Mouse (Mus musculus) cerebellum, adult 9-10 months (tissue): Measurements from ENCODE around the gene Coq8b.

Experiments used
- DNase-seq: peaks from one replicate; pipeline ENCODE4 v3.0.0; 2022

Coq8b gene

DNA sequence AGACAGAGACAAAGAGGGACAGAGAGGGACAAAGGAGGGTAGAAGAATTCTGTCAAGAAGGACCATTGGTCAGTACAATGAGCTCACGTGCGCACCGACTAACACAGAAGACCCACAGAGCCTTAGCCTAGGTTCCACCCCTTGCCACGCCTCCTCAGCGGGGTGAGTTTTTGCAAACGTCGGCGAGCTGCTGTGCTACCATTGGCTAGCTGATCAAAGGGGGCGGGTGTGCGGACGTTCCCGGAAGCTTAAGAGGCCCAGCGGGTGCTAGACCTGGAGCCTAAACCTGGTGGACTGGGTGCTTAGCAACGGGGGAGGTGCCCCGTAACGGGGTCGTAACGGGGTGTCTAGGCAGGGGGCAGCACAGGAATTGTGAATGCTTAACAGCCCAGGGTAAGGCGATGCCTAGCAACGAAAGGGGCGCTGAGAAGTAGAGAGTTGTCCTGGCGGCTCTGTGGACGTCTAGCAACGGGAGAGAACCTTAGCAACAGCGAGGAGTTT lies at the start of gene Coq8b:
Coq8b (plus strand) TSS at position 243 of the 501 bp plus-strand sequence.
- peak; percentile 92 for DNase-seq

DNA sequence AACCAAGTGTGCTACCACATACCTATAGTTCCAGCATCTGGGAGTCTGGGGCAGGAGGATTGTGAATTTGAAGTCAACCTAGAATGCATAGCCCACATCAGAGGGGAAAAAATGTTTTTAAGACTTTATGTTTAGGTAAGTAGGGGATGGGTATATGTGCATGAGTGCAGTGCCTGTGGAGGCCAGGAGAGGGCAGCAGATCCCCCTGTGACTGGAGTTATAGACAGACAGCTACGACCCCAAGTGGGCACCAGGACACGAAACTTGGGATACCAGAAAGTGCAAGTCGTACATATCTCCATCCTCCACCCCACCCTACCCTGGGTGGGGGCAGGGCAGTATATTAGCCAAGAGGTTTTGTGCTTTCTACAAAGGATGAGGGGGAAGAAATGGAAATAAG lies 47.9 kb upstream of the Coq8b start:
- no peak for DNase-seq

DNA sequence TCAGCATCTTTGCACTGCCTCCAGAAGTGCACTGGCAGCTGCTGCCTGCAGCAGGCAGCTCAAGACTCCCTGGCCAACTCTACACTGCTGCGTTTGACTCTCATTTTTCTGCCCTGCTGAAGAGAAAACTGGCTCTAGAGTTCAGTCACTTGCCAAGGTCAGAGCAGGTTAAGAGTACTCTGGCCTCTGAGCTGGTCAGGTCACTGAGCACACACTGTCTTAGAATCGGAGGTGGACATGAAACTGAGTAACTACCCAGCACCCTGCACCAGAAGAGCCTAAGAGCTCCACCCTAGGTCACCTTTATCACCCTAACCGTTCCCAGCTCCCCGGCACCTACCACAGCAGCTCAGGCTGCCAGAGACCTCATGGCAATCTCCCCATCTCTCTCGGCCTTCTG lies 46.8 kb upstream of the Coq8b start:
- no peak for DNase-seq

DNA sequence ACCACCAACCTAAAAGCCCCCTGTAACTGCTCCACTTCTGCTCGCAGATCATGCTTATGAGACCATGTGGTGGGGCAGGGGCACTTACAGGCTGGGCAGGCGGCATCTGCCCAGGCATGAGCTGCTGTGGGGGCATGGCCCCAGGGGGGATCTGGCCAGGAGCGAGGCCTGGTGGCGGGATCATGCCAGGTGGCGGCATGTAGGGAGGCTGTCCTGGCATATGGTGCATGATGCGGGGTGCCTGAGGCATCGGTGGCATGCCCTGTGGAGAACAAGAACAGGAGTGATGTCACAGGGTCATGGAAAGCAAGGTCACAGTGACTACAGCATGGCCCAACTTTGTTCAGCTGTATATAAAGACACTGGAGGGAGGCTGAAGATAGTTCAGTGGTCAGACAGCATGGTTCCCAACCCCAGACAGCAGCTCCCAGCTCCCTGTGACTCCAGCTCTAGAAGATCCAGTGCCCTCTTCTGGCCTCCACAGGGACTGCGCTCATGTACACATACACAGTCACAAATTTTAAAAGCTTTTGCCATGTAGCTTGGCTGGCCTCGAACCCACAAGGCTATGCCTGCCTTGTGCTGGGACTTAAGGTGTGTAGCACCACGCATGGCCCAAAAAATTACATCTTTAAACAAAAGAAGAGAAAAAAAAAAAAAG lies 43.4 kb upstream of the Coq8b start:
- DNase-seq: no peak

DNA sequence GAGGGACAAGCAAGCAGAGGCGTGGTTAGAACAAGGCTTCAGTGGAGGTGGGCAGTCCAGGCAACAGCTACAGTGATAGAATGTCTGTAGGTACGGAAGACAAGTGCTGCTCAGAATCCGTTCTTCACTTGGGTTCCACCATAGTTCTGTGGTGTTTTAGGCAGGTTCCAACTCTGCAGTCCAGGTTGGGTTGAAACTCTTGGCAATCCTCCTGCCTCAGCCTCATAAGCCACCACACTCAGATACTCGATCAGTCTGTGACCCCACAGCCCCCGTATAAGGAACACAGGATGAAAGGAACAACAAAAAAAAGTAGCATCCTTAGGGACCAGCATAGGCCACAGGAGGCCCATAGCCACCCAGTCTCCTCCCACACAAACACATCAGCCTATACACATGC lies 40.4 kb upstream of the Coq8b start:
- DNase-seq: no peak

DNA sequence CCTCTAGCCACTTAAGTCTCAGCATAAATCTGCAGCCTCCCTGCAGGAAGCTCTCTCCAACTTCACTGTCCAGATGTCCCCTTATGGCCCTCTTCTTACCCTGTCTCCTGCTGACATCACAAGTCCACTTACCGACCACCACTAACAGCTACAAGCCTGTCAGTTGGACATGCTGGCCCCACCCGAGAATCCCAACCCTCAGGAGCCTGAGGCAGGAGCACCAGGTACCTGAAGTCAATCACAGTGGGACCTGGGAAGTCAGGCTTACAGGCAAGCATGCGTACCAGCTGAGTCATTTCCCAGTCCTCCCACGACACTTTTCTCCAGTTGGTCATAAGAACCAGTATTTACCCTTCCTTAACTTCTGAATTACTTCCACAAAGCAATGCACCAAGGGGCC lies 39.1 kb upstream of the Coq8b start:
- DNase-seq: no peak

DNA sequence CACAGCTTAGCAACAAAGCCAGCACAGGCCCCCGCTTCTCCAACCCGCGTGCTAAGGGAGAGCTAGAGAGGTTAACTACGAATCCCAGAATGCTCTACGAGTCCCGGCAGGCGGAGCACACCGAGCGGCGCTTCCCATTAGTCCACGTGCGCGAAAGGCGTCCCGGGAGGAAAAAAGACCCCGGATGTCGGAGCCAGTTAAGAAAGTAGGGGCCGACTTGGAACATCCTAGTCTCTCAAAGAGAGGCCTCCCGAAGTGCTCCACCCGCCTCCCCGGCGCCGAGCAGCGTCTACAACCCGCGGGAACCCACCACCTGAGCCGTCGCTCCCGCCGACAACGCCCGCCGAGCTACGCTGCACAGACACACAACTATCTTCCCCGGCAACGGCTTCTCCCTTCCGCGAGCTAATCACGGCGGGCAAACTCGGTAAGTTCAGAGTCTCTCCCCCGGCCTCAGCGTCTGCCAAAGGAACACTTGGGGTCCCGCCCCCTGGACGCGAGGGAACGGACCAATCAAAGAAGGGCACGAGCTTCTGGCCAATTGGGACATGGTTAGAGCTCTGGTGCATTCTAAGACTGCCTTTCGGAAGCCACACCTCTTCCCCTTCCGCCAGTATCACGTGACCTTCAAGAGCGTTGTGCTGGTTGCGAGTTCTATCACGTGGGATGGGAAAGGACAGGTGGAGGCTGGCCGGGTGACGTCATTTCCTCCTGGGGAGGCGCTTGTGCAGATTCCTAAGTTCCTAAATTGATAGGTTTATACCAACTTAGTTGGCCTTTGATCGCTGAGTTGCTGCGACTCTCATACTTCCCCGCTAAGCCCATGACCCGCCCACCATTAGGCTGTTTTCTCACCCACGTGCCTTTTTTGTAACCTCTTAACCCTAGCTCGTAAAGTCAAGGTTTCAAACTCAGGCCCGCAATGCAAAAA lies 36.9 kb upstream of the Coq8b start, which contains the start of the genes BC024978 and Snrpa:
BC024978 (plus strand) TSS at position 101 of the 931 bp plus-strand sequence.
Snrpa (minus strand) TSS at position 591 of the 931 bp plus-strand sequence.
- peak; percentile 99 for DNase-seq

DNA sequence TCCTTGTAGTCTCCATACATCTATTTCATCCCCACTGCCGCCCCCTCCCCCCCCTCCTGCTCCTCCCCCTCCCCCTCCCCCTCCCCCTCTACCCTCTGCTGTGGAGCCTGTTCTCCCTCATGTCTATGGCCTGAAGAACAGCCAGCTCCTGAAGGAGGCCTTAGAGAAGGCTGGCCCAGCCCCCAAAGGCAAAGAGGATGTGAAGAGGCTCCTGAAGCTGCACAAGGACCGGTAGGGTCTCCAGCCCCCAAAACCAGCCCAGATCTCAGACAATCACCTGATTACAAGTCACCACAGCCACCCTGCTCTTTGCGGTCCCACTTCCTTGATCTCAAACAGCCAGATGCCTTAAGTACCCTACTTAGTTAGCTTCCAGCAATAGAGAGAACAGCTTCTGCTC lies 35.7 kb upstream of the Coq8b start:
- DNase-seq: no peak

DNA sequence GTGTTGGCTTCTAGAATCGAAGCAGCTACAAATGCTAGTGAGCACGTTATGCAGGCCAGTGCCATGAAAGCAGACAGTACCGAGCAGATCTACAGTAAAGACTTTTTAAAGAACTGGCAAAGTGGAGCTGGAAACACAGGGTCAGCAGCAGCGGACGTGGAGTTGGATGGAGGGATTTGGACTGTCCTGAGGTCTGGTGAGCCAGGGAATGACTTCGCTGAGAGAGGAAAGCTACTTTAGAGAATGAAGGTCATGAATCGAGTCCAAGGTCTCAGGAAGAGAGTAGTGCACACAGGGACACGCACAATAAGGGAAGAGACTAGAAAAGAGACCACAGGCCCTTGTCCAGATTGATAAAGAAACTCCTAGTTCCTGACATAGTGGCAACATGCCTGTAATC lies 35.2 kb upstream of the Coq8b start:
- DNase-seq: no peak

DNA sequence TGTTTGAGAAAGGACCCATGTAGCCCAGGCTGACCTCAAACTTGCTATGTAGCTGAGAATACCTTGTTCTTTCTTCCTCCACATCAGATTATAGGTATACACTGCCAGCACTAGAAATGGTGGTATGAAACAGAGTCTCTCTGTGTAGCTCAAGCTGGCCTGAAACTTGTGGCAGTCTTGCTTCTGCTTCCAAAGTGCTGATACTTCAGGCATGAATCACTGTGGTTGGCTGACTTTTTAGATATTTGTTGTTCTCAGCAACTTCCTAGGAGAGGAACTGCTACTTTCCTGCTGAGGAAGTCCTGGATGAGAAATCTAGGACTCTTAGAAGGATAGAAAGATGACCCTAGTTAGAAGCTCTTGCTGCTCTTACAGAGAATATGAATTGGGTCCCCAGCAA lies 34.5 kb upstream of the Coq8b start:
- no peak for DNase-seq

DNA sequence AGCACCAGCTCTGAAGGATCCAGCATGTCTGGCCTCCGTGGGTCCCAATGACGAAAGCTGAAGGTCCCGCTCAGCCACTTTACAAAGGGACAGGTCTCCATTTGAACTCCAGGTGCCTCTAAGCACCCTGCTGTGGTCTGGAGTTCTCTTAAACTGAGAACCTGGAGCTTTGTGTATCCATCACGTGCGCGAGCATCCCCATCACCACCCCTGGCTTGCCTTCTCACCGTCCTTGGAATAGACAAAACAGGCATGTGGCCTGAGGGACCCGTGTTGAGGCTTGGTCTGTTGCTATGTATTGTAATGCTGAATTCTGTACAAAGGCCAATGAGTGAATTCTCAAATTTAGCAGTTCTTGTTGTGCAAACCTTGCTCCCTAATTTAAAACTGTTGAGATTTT lies 34.0 kb upstream of the Coq8b start:
- no peak for DNase-seq

DNA sequence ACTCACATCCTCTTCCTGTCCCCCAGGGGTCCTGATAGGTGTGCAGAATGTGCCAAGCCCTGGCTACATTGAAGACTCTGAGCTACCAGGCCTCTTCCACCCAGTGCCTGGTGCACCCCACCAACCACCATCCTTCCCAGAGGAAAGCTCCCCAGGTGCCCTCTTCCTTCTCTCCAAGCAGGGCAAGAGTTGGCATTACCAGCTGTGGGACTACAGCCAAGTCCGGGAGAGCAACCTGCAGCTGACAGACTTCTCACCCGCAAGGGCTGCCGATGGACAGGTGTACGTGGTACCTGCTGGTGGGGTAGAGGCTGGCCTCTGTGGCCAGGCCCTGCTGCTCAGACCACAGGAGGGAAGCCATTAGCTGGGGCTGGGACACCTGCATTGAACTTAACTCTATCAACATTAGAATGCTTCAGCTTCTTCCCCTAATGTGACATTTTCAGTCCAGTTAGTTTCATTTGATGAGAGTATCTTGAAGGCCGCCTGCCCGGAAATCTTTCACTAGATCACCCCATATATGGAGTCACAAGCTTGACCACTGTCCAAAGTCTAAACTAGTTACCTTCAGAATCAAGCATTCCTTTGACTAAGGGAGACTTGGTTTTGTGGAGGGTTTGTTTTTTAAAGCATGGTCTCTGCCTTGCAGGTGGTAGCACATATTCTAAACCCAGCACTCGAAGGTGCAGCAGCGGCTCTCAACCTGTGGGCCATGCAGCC lies 28.9 kb upstream of the Coq8b start:
- DNase-seq: peak; percentile 64

DNA sequence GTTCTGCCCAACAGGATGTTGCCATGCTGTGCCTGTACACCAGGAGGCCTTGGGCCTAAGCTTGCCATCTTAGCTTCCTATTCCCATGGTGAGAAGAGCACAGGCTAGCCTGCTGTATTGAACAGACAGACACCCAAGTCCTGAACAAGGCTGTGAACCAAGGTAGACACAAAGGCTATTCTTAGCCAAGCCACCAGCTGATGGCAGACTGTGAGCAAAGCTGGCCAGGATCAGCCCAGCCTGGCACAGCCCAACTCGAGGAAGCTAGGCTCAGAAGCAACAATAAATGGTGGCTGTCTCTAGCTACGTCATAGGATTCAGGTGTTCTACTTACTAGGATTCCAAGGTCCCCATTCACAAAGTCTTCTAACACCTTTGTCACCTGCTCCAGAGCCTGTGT lies 20.2 kb upstream of the Coq8b start:
- no peak for DNase-seq

DNA sequence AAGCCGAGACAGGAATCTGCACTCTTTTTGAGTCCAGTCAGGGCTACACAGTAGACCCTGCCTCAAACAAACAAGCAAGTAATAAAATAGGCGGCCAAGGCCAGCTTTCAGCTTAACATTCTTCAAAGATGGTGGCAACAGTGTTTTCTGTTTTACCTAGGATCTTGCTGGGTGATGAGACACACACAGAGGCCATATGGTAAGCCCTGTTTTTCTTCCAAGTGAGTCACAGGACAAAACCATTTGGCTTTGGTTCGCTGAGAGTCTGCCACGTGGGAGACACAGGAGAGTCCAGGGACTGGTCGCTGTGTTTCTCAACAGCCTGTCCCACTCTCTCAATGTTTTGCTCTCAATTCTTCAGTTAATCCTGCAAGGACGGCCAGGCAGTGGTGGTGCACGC lies 14.2 kb upstream of the Coq8b start:
- DNase-seq: peak; percentile 85

DNA sequence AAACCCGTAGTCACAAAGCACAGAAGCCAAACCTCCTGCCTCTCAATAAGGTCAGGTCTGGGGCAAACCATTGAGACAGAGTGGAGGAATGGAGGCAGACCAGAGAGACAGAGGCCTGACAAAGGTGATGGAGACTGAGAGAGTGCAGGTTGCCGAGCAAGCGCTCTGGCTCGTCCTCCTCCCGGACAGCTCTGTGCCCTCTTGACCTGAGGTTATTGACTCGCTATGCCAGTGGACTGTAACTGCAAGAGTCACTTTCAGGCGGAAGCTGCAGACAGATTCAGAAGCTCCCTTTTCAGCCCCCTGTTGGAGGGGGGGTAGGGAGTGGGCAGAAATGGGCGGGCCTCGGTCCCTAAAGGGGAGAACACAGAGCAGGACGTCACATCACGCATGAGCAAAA lies 12.9 kb upstream of the Coq8b start:
- DNase-seq: no peak

DNA sequence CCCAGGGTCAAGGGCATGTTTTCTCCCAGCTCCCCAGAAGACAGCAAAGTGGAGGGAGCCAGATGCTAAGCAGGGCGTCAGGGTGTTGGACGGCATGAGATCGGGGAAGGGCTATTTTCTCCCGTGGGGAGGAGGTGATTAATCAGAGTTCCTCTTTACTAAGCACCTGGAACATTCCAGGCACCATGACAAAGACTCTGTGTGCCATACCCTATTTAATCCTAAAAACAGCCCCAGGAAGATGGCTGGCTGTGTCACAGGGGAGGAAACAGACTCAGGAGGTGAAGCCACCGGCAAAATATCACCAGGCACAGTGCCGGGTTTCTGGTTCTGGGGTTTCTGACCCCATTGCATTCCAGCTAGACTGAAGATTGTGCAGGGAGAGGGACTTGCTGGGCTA lies 10.9 kb upstream of the Coq8b start:
- DNase-seq: no peak

DNA sequence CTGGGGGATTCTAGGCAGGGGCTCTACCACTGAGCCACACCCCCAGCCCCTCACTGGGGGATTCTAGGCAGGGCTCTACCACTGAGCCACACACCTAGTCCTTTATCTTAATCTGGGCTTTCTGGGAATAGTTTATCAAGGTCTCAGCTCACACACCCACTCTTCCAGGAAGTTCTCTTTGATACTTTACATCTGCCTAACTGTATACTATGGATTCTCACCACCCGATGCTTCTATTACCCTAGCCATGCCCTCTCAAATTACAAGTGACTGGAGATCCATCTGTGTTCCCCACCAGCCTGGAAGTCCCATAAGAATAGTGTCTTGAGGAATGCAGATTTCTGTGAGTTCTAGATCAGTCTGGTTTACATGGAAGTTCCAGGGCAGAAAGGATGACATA lies 10.3 kb upstream of the Coq8b start:
- no peak for DNase-seq

DNA sequence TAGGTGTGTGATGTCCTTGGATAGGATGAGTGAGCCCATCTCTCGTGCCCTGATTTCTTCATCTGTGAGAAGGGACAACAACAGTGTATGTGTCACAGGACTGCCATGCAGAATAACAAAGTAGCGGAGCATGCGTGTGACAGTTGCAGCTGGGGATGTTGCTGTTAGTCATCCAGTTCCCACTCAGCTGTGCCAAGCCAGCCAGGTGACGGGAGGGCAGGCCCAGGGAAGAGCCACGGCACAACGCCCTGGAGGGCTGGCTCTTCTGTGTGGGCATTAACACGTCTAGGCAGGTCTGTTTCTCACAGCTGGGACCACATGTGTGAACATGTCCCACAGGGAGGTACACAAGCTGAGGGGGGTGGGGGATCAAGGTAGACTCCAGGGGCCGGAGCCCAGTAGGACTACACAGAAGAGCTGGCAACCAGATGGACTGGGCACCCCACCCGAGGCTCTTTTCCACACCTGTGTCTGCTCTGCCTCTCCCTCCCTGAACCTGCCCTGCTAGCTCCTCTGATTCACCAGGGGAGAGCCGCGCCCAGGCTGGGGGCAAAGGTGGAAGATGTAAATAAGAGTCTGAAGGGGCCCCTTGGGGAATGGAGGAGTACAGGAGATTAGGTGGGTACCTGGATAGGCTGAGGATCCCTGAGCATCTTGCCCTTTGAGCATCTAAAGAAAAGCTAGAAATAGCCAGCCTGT lies 7.8 kb upstream of the Coq8b start:
- no peak for DNase-seq

DNA sequence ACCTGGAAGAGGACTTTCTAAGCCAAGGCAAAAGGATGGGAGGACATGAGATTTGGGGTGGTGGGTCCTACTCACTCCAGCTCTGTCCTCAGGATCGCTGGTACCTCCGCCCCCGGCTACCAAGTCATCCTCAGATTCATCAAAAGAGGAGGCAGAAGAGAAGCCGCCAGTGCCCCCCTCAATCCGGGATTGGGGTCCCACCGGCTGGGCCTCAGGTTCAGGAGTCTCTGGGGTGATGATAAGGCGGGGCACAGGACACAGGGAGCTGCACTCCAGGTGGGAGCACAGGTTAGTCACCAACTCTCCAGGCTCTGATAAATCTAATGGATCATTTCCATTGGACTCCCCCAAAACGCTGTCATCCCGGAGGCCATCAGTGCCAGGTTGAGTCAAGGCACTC lies 5.5 kb upstream of the Coq8b start:
- DNase-seq: no peak

DNA sequence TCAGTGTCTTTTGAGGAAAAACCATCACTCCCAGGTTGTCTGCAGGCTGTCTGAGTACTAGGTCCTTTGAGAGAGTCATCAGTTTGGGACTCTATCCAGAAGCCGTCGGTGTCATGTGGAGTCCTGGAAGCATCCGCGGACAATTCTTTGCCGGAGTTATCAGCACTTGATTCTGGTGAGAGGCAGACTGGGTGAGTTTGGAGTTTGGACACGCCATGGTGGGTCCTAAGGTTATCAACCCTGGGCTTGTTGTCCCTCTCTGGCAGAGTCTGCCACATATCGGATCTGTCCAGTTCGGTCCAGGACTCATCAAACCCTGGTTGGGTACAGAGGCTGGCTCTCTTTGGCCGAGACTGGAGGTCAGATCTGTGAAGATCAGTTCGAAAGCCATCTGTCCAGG lies 5.1 kb upstream of the Coq8b start:
- peak; percentile 77 for DNase-seq

DNA sequence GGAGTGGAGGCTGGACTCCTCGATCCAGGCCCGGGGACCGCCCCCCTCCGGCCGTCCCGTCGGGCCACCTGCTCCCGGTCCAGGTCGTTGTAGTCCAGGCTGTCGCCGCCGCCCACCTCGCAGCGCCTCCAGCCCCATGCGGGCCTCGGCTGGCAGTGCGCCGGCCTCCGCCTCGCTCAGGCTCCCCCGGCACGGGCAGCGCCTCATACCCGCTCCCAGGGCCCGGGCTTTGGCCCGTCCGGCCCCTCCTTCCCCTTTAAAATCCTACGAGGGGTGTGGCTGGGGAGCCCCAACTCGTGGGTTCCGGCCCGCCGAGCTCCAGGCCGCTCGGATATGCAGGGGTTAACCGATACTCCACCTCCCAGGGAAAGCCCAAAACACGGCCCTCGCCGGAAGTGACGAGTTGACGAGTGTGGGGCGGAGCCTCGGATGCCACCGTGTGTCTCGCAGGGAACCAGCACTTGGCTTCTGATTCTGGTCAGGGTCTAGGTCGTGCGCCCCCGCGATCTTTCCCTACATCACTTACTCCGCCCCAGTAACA lies 4.5 kb upstream of the Coq8b start, which contains the start of gene Itpkc:
Itpkc (minus strand) TSS at position 381 of the 541 bp plus-strand sequence.
- DNase-seq: peak; percentile 89

DNA sequence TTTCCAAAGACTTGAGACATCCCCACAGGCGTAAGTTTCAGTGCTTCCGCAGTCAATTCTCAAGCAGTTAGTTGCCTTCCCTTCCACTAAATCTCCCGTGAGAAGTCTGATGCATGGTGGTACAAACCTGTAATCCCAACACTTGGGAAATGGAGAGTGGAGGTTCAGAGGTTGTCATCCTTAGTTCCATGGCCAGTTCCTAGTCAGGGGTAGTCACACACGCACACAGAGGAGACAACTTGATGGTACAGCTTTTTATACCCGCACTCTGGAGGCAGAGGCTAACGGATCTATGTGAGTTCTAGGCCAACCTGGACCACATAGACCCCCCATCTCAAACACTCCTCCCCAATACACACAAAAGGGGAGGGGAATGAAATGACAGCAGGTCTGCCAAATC lies 4.0 kb upstream of the Coq8b start:
- no peak for DNase-seq
